Mouse (Mus musculus) MEL (cell line): Measurements from ENCODE around the gene Arhgef3. TPM values are rescaled to one million over a fixed set of nuclear protein-coding genes. Genes with fewer than 3 reads are reported as not detected.

ENCODE experiments used
- DNase-seq: peaks from one replicate; pipeline ENCODE4 v3.0.0; 2011; ENCODE audit warnings: low read depth, low spot score
- H3K27ac ChIP-seq: 2 replicates; pipeline ENCODE4 v1.5.1; 2012; ENCODE audit warnings: low read depth, mild to moderate bottlenecking, control low read depth, low read length, moderate library complexity; ENCODE audit not compliant: control insufficient read depth
- H3K27me3 ChIP-seq, 2 experiments: fragments of 150-350 bp in 1 of 2; sonication (generic) in 1 of 2; 2 replicates each; pipeline ENCODE4 v1.6.1; 2012; ENCODE audit warnings: low read length in 2 of 2, mild to moderate bottlenecking in 2 of 2, improper control_type of control experiment in 1 of 2, moderate library complexity in 1 of 2; ENCODE audit not compliant: insufficient read depth in 2 of 2, control insufficient read depth in 1 of 2
- H3K36me3 ChIP-seq, 2 experiments: 2 replicates each; pipeline ENCODE4 v1.6.1; 2012 to 2014; ENCODE audit warnings: low read length in 2 of 2, improper control_type of control experiment in 1 of 2, inconsistent platforms in 1 of 2, mild to moderate bottlenecking in 1 of 2; ENCODE audit not compliant: insufficient read depth in 2 of 2, control insufficient read depth in 1 of 2
- H3K4me1 ChIP-seq, 2 experiments: fragments of 150-350 bp in 1 of 2; sonication (generic) in 1 of 2; 2 replicates each; pipeline ENCODE4 v1.6.1; 2012; ENCODE audit warnings: low read length in 2 of 2, improper control_type of control experiment in 1 of 2, mild to moderate bottlenecking in 1 of 2; ENCODE audit not compliant: insufficient read depth in 2 of 2, control insufficient read depth in 1 of 2
- H3K4me3 ChIP-seq, 2 experiments: fragments of 150-350 bp in 1 of 2; sonication (generic) in 1 of 2; 2 replicates each; pipeline ENCODE4 v1.5.1; 2012; ENCODE audit warnings: low read depth in 2 of 2, low read length in 2 of 2, mild to moderate bottlenecking in 2 of 2, moderate library complexity in 2 of 2, control low read depth in 1 of 2, improper control_type of control experiment in 1 of 2; ENCODE audit not compliant: control insufficient read depth in 1 of 2, insufficient read depth in 1 of 2
- H3K79me2 ChIP-seq: 2 replicates; pipeline ENCODE4 v1.6.1; 2012; ENCODE audit warnings: mild to moderate bottlenecking, low read length, moderate library complexity; ENCODE audit not compliant: control insufficient read depth, poor library complexity, insufficient read depth
- H3K9ac ChIP-seq: 2 replicates; pipeline ENCODE4 v1.6.1; 2012; ENCODE audit warnings: low read depth, mild to moderate bottlenecking, control low read depth, low read length, moderate library complexity; ENCODE audit not compliant: control insufficient read depth, poor library complexity, severe bottlenecking
- H3K9me3 ChIP-seq: fragments of 150-350 bp; sonication (generic); replicated peaks from 2 replicates; pipeline ENCODE4 v1.6.1; 2012; ENCODE audit warnings: mild to moderate bottlenecking, low read length, improper control_type of control experiment, moderate library complexity; ENCODE audit not compliant: insufficient read depth
- CHD1 ChIP-seq: IDR thresholded peaks from 2 replicates; pipeline ENCODE4 v1.6.1; 2012; ENCODE audit warnings: low read depth, mild to moderate bottlenecking, inconsistent platforms, low read length, improper control_type of control experiment
- CHD2 ChIP-seq: IDR thresholded peaks from 2 replicates; pipeline ENCODE4 v1.6.1; 2011; ENCODE audit warnings: low read length, improper control_type of control experiment
- CTCF ChIP-seq, 3 experiments: IDR thresholded peaks in 2 of 3; conservative IDR thresholded peaks in 1 of 3; 2 replicates each; pipeline ENCODE4 v1.5.1; 2011 to 2012; ENCODE audit warnings: low read length in 3 of 3, low read depth in 2 of 3, mild to moderate bottlenecking in 2 of 3, improper control_type of control experiment in 1 of 3, inconsistent platforms in 1 of 3, mixed read lengths in 1 of 3, moderate library complexity in 1 of 3; ENCODE audit not compliant: control insufficient read depth in 1 of 3, insufficient read depth in 1 of 3, poor library complexity in 1 of 3, severe bottlenecking in 1 of 3
- ELF1 ChIP-seq: IDR thresholded peaks from 2 replicates; pipeline ENCODE4 v1.6.1; 2014; ENCODE audit warnings: low read depth, mild to moderate bottlenecking, inconsistent platforms, low read length, improper control_type of control experiment, moderate library complexity
- HCFC1 ChIP-seq: IDR thresholded peaks from 2 replicates; pipeline ENCODE4 v1.6.1; 2012; ENCODE audit warnings: low read depth, mild to moderate bottlenecking, inconsistent platforms, low read length, improper control_type of control experiment, moderate library complexity
- JUND ChIP-seq: IDR thresholded peaks from 2 replicates; pipeline ENCODE4 v1.6.1; 2011; ENCODE audit warnings: low read depth, mild to moderate bottlenecking, improper control_type of control experiment, low read length
- MAFK ChIP-seq: IDR thresholded peaks from 2 replicates; pipeline ENCODE4 v1.6.1; 2011; ENCODE audit warnings: low read depth, mild to moderate bottlenecking, low read length, improper control_type of control experiment, borderline replicate concordance
- MAX ChIP-seq: IDR thresholded peaks from 2 replicates; pipeline ENCODE4 v1.6.1; 2011; ENCODE audit warnings: low read length, improper control_type of control experiment
- MAZ ChIP-seq: IDR thresholded peaks from 2 replicates; pipeline ENCODE4 v1.6.1; 2012; ENCODE audit warnings: low read depth, mild to moderate bottlenecking, inconsistent platforms, low read length, improper control_type of control experiment
- MEF2A ChIP-seq: IDR thresholded peaks from 2 replicates; pipeline ENCODE4 v1.6.1; 2014; ENCODE audit warnings: low read depth, mild to moderate bottlenecking, inconsistent platforms, low read length, improper control_type of control experiment; ENCODE audit not compliant: poor library complexity, insufficient replicate concordance, severe bottlenecking; ENCODE audit errors: extremely low read depth
- MYB ChIP-seq: IDR thresholded peaks from 2 replicates; pipeline ENCODE4 v1.6.1; 2011; ENCODE audit warnings: mild to moderate bottlenecking, low read depth, low read length, improper control_type of control experiment
- MYC ChIP-seq: IDR thresholded peaks from 2 replicates; pipeline ENCODE4 v1.6.1; 2011; ENCODE audit warnings: low read depth, mild to moderate bottlenecking, low read length, improper control_type of control experiment, moderate library complexity
- NELFE ChIP-seq: IDR thresholded peaks from 2 replicates; pipeline ENCODE4 v1.6.1; 2011; ENCODE audit warnings: low read depth, low read length, improper control_type of control experiment
- RAD21 ChIP-seq: IDR thresholded peaks from 2 replicates; pipeline ENCODE4 v1.6.1; 2011; ENCODE audit warnings: mild to moderate bottlenecking, low read depth, low read length, improper control_type of control experiment
- RCOR1 ChIP-seq: IDR thresholded peaks from 2 replicates; pipeline ENCODE4 v1.6.1; 2012; ENCODE audit warnings: low read depth, mild to moderate bottlenecking, inconsistent platforms, low read length, improper control_type of control experiment
- SIN3A ChIP-seq: IDR thresholded peaks from 2 replicates; pipeline ENCODE4 v1.6.1; 2012; ENCODE audit warnings: low read length, improper control_type of control experiment, inconsistent platforms
- SMC3 ChIP-seq: IDR thresholded peaks from 2 replicates; pipeline ENCODE4 v1.6.1; 2011; ENCODE audit warnings: low read depth, low read length, improper control_type of control experiment
- TAL1 ChIP-seq: IDR thresholded peaks from 2 replicates; pipeline ENCODE4 v1.6.1; 2012; ENCODE audit warnings: mild to moderate bottlenecking, inconsistent platforms, low read length, moderate library complexity, mixed read lengths
- UBTF ChIP-seq: IDR thresholded peaks from 2 replicates; pipeline ENCODE4 v1.6.1; 2012; ENCODE audit warnings: low read depth, mild to moderate bottlenecking, inconsistent platforms, low read length, improper control_type of control experiment, moderate library complexity, borderline replicate concordance; ENCODE audit not compliant: insufficient read depth
- ZC3H11A ChIP-seq: IDR thresholded peaks from 2 replicates; pipeline ENCODE4 v1.6.1; 2012; ENCODE audit warnings: low read depth, mild to moderate bottlenecking, inconsistent platforms, low read length, improper control_type of control experiment
- ZKSCAN1 ChIP-seq: IDR thresholded peaks from 2 replicates; pipeline ENCODE4 v1.6.1; 2012; ENCODE audit warnings: low read depth, mild to moderate bottlenecking, inconsistent platforms, low read length, improper control_type of control experiment, moderate library complexity
- ZMIZ1 ChIP-seq: IDR thresholded peaks from 2 replicates; pipeline ENCODE4 v1.6.1; 2012; ENCODE audit warnings: low read depth, mild to moderate bottlenecking, inconsistent platforms, low read length, improper control_type of control experiment, moderate library complexity
- polyA plus RNA-seq, 2 experiments: library from polyadenylated mRNA; stranded (reverse) in 1 of 2; unstranded in 1 of 2; fragments of >175 nt in 1 of 2; fragments of >200 nt in 1 of 2; gene quantifications; 2 replicates each; pipeline versions ENCODE4 v1.2.1 to v1.2.4; 2012; ENCODE audit warnings: low replicate concordance in 2 of 2, low read depth in 1 of 2; ENCODE audit not compliant: insufficient read length in 2 of 2, insufficient read depth in 1 of 2, missing spikeins in 1 of 2
- total RNA-seq: library from RNA; depleted of rRNA; stranded (reverse); fragments of 300-350 nt; gene quantifications from 2 replicates; pipeline ENCODE4 v1.2.3, GENCODE M21; 2012

Arhgef3 gene
- total and polyA plus RNA-seq, 3 experiments = 2.1 to 2.7 TPM; not detected in 1

DNA sequence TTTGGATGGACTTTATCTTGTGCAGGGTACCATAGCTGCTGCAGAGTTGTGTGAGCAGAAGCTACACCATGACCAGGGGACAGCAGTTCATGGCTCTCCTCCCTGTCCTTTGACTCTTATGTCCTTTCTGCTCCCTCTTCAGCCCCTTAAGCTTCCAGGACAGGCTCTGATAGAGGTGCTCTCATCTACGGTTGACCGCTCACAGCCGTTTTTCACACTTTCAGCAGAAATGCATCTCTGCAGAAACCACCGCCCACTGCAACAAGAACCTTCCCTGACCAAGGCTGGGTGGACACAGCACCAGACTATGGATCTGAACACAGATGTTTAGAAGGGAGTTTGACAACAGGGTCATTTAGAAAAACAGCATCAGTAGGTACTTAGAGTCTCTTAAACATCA, 73.2 kb downstream of the Arhgef3 start:
- DNase-seq = no peak
- TF ChIP-seq RAD21 (no peak), MAFK (no peak), SMC3 (no peak), TAL1 (no peak), MAX (no peak), MYB (no peak), MYC (no peak), CHD2 (no peak), MAZ (no peak), NELFE (no peak), JUND (no peak), UBTF (no peak), CHD1 (no peak), RCOR1 (no peak), ZKSCAN1 (no peak), HCFC1 (no peak), SIN3A (no peak), ZMIZ1 (no peak), MEF2A (no peak)
- no peak overlapping the region for H3K9ac ChIP-seq
- H3K79me2 ChIP-seq = no peaks in the 10 kb centered on the region
- H3K36me3 ChIP-seq = no peaks in the 10 kb centered on the region
- no peaks in the 10 kb centered on the region; a peak in 1 of 4 replicates for H3K27me3 ChIP-seq
- no peak overlapping the region for H3K27ac ChIP-seq
- H3K9me3 ChIP-seq = no peaks in the 10 kb centered on the region
- H3K4me1 ChIP-seq = no peaks in the 10 kb centered on the region
- H3K4me3 ChIP-seq = no peak overlapping the region

DNA sequence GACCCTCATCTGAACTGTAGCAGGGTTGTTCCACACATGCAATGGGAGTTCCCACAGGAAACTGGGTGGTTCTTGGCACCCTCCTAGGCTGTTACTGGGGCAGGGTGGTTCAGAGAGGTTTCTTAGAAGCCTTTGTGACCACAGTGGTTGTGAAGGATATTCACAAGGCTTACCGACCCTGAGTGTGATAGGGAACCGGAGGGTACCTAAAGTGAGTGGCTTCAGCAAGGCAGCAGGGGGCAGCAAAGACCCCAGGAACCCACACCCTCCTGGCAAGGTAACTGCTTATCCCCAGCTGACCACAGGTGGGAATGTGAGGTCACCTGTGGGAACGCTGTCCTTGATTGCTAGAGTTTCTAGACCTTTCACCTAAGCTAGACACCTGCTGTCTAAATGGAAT, 77.8 kb downstream of the Arhgef3 start:
- H3K4me1 ChIP-seq = no peaks in the 10 kb centered on the region
- no peaks in the 10 kb centered on the region for H3K36me3 ChIP-seq
- H3K9ac ChIP-seq = no peak overlapping the region
- DNase-seq = peak; percentile 16
- no peaks in the 10 kb centered on the region; a peak in 1 of 4 replicates for H3K27me3 ChIP-seq
- H3K4me3 ChIP-seq = no peak overlapping the region
- TF ChIP-seq CTCF (IDR thresholded peaks at IDR 0.05 in 2 of 3, conservative IDR thresholded peaks at IDR 0.05 in 1 of 3; ENCODE audit: control insufficient read depth in 1 of 3, insufficient read depth in 1 of 3, low read depth in 2 of 3, low read length in 3 of 3, poor library complexity in 1 of 3, severe bottlenecking in 1 of 3) (peak; percentile 34 to 55 (median 51)), ZC3H11A (peak; percentile 34; the same call in 1 of the 2 replicates), RAD21 (peak; percentile 46), SMC3 (peak; percentile 62), ELF1 (no peak)
- H3K27ac ChIP-seq = no peak overlapping the region
- H3K9me3 ChIP-seq = no peaks in the 10 kb centered on the region
- no peaks in the 10 kb centered on the region for H3K79me2 ChIP-seq
